Mouse (Mus musculus) hindbrain, postnatal 0 days (tissue): ENCODE data around the gene Tkt. TPM values are rescaled to one million over a fixed set of nuclear protein-coding genes. Genes with fewer than 3 reads are reported as not detected.

Source experiments
- ATAC-seq: fragments of 200-750 bp; cut with Nextera tagmentation; 2 replicates; pipeline ENCODE4 v1.8.0; 2017; ENCODE audit warnings: mild to moderate bottlenecking, moderate TSS enrichment, moderate library complexity
- DNase-seq: peaks from one replicate; pipeline ENCODE4 v3.0.0-alpha.2; 2015; ENCODE audit warnings: low spot score
- H3K27ac ChIP-seq: fragments of 300-500 bp; sonication (generic); 2 replicates; pipeline ENCODE4 v1.5.1; 2014; ENCODE audit warnings: mild to moderate bottlenecking
- H3K27me3 ChIP-seq: fragments of 300-500 bp; sonication (generic); 2 replicates; pipeline ENCODE4 v1.6.1; 2014; ENCODE audit warnings: low read length, mixed read lengths; ENCODE audit not compliant: insufficient read depth
- H3K36me3 ChIP-seq: fragments of 300-500 bp; sonication (generic); 2 replicates; pipeline ENCODE4 v1.6.1; 2014; ENCODE audit warnings: low read length, mixed read lengths; ENCODE audit not compliant: insufficient read depth
- H3K4me1 ChIP-seq: fragments of 300-500 bp; sonication (generic); 2 replicates; pipeline ENCODE4 v1.6.1; 2014; ENCODE audit warnings: antibody characterized with exemption, low read length, mixed read lengths; ENCODE audit not compliant: insufficient read depth
- H3K4me2 ChIP-seq: fragments of 300-500 bp; sonication (generic); 2 replicates; pipeline ENCODE4 v1.6.1; 2014; ENCODE audit warnings: low read depth, mild to moderate bottlenecking, low read length, moderate library complexity, mixed read lengths
- H3K4me3 ChIP-seq: fragments of 300-500 bp; sonication (generic); 2 replicates; pipeline ENCODE4 v1.5.1; 2014; ENCODE audit warnings: low read length
- H3K9ac ChIP-seq: fragments of 300-500 bp; sonication (generic); replicated peaks from 2 replicates; pipeline ENCODE4 v1.6.1; 2014; ENCODE audit warnings: mild to moderate bottlenecking, low read length, moderate library complexity, mixed read lengths
- H3K9me3 ChIP-seq: fragments of 300-500 bp; sonication (generic); 2 replicates; pipeline ENCODE4 v1.6.1; 2016; ENCODE audit warnings: low read length, mixed read lengths
- CTCF ChIP-seq: IDR thresholded peaks from 2 replicates; pipeline ENCODE4 v1.5.1; 2016; ENCODE audit warnings: antibody characterized with exemption, control low read depth, low read depth
- WGBS: fragments of 180-500 bp; shearing (Covaris S2); extraction: QIAGEN DNeasy Blood & Tissue Kit; methylation state at CpG from one replicate; pipeline ENCODE4 v1.1.7; 2014; 5-methylcytosine and 5-hydroxymethylcytosine counted together
- microRNA-seq, 2 experiments: library from miRNA; unstranded; fragments of <30 nt; microRNA quantifications; one replicate each; pipeline ENCODE4; 2016
- polyA plus RNA-seq: library from polyadenylated mRNA; unstranded; fragments of >200 nt; fragmentation: Nextera tagmentation; extraction: Ambion mirVana; gene quantifications from 2 replicates; pipeline ENCODE4 v1.2.1, GENCODE M21; 2015
- total RNA-seq: library from RNA; depleted of rRNA; stranded (reverse); fragments of >200 nt; gene quantifications from 2 replicates; pipeline ENCODE4 v1.2.3, GENCODE M21; 2014; rRNA removed

The Tkt gene
- total and polyA plus RNA-seq, 2 experiments from 2014 or later = 258 to 429 TPM

DNA sequence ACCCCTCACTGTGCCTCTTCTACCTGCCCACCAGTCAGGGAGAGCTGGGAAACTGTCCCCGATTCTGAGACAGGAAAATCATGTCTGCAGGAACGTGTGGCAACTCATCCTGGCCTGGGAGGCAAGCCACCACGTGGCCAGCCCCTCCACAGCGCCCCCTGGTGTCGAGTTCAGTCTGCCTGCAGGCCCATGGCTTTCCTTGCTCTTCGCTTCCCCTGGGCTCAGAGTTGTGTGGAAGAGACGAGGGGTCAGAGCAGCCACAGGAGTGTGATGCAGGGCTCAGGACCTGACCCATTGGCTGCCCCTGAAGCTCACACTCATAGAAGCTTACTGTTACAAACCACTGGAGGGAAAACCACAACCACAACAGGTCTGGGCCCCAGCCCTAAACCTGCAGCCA is 64.4 kb downstream of the Tkt start:
- Histone ChIP-seq H3K27me3 (no peaks in the 10 kb centered on the region), H3K4me3 (no peak overlapping the region), H3K4me1 (no peaks in the 10 kb centered on the region), H3K4me2 (no peak overlapping the region), H3K36me3 (no peaks in the 10 kb centered on the region), H3K9ac (no peak overlapping the region), H3K9me3 (no peaks in the 10 kb centered on the region), H3K27ac (no peak overlapping the region)
- DNase-seq (peak; percentile 70), ATAC-seq (peak; percentile 56; the same call in 1 of the 2 replicates)
- peak; percentile 94 for TF ChIP-seq CTCF
- WGBS = 16% methylated on average over 7 of the region's 7 CpGs

DNA sequence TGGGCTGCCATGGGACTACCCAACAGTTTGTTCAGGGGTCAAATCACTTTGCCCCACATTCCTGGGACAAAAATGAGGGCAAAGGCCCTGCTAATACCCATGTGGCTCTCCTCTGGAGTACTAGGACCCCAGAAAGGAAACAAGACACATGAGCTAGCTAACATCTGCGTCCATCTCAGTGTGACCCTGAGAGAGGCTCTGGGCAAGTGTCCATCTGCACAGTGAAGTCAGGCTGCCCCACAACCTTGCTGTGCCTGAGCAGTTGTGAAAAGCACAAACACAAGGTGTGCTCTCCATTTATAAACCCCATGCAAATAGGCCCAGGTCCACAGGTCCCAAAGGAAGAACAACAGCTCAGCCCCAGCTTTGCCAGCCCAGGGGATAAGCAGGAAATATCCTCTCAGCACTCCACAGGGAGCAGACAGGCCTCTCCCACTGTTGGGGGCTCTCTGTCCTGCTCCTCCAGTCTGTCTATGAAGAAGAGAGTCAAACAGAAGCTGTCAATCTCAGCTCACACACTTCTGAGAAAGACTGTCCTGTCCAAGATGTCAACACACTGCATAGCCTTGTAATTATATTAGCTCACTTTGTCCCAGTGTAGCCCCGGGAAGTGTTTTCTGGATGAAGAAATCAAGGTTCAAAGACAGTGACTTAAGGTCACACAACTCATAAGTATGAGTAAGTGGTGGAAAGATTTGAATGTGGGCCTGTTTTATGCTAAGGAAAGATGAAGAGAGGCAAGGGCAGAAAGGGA is 65.0 kb downstream of the Tkt start:
- H3K4me2 ChIP-seq = no peak overlapping the region
- H3K4me1 ChIP-seq = no peaks in the 10 kb centered on the region
- TF ChIP-seq CTCF = no peak
- no peaks in the 10 kb centered on the region for H3K27me3 ChIP-seq
- ATAC-seq (no peak), DNase-seq (no peak)
- no peak overlapping the region for H3K9ac ChIP-seq
- H3K27ac ChIP-seq = no peak overlapping the region
- no peaks in the 10 kb centered on the region for H3K36me3 ChIP-seq
- H3K4me3 ChIP-seq = no peak overlapping the region
- 82% methylated on average over 2 of the region's 2 CpGs for WGBS
- H3K9me3 ChIP-seq = no peaks in the 10 kb centered on the region

DNA sequence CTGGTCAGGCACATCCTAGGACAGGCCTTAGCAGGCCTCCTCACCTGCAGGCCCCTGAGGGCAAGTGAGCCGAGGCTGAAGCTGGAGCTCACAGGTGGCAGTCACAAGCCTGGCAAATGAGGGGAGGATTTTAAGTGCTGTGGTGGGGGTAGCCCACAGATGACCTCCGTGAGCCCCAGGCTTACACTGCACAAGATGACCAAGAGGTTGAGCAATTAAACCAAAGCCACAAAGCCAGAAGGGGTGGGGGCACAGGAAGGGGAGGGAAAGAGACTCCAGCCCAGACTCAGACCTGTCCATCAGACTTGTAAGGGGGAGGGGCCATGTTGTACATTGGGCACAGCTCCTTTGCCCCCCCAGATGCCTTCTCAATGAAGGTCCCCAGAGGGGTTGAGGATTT is 68.6 kb downstream of the Tkt start:
- H3K4me3 ChIP-seq = no peak overlapping the region
- 68% methylated on average over 2 of the region's 2 CpGs for WGBS

DNA sequence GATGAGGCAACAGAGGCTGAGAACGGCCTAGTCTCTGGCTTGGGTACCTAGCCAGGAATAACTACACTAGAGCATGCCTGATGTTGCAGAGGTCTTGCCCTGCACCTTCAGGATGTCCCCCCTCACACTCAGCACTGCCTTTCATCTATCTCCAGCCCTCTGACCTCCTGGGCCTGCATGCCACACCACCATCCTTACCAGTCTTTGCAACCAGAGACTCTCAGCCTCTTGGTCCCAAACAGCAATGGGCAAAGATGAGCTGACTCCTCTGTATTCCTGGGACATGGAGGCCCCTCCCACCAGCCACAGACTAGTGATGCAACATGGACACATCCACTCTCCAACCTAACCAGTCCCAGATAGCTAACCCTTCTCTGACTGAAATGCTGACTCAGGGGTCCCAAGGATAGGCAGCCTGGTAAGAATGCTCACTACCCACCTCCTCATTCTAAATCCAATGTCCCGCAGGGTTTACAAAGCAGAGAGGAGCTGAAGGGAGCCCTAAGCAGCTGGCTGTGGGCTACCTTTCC is 70.7 kb downstream of the Tkt start:
- TF ChIP-seq CTCF = no peak
- H3K27ac ChIP-seq = no peak overlapping the region
- DNase-seq = no peak
- no peaks in the 10 kb centered on the region for H3K27me3 ChIP-seq
- H3K9ac ChIP-seq = no peak overlapping the region
- 89% methylated on average over 2 of the region's 2 CpGs for WGBS
- H3K36me3 ChIP-seq = no peaks in the 10 kb centered on the region
- H3K4me3 ChIP-seq = no peak overlapping the region
- ATAC-seq = no peak
- H3K9me3 ChIP-seq = no peaks in the 10 kb centered on the region
- H3K4me2 ChIP-seq = no peak overlapping the region
- H3K4me1 ChIP-seq = no peaks in the 10 kb centered on the region

More for the DNA sequence above, 68.6 kb downstream of the Tkt start:
- no peaks in the 10 kb centered on the region for H3K27me3 ChIP-seq
- no peak for TF ChIP-seq CTCF
- H3K9ac ChIP-seq = no peak overlapping the region
- H3K36me3 ChIP-seq = no peaks in the 10 kb centered on the region
- DNase-seq (no peak), ATAC-seq (no peak)
- H3K27ac ChIP-seq = no peak overlapping the region
- H3K9me3 ChIP-seq = no peaks in the 10 kb centered on the region
- H3K4me2 ChIP-seq = no peak overlapping the region
- H3K4me1 ChIP-seq = no peaks in the 10 kb centered on the region

DNA sequence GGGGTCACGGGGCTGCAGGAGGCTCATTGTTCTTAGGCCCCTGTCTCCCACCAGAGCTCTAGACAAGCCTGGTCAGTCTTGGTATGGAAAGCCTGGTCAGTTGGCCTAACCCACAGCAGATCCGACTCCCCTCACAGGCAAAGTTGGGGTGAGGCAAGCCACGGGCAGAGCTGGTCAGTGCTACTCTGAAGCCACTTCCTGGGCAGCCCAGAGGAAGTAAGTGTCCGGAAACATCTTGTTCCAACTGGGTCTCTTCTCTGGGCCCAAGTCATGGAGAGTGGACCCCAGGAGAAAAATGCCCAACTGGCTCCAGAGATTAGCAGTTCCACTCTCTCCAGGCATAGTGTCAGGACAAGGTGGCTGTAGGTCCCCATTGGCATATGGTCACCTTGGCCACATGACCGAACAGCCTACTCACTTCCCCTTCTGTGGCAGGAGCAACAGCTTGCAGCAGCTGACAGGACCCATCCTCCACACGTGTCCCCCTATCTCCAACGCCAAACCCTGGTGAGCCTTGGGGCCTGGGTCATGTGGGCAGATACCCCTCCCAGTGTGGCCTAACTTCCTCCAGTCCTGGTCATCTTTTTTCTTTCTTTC is 71.9 kb downstream of the Tkt start:
- no peaks in the 10 kb centered on the region for H3K27me3 ChIP-seq
- no peak for TF ChIP-seq CTCF
- H3K4me3 ChIP-seq = no peak overlapping the region
- H3K4me1 ChIP-seq = no peaks in the 10 kb centered on the region
- no peak for ATAC-seq
- no peaks in the 10 kb centered on the region for H3K9me3 ChIP-seq
- WGBS = 83% methylated on average over 7 of the region's 7 CpGs
- no peaks in the 10 kb centered on the region for H3K36me3 ChIP-seq
- H3K4me2 ChIP-seq = no peak overlapping the region
- no peak overlapping the region for H3K9ac ChIP-seq
- H3K27ac ChIP-seq = no peak overlapping the region
- DNase-seq = no peak

DNA sequence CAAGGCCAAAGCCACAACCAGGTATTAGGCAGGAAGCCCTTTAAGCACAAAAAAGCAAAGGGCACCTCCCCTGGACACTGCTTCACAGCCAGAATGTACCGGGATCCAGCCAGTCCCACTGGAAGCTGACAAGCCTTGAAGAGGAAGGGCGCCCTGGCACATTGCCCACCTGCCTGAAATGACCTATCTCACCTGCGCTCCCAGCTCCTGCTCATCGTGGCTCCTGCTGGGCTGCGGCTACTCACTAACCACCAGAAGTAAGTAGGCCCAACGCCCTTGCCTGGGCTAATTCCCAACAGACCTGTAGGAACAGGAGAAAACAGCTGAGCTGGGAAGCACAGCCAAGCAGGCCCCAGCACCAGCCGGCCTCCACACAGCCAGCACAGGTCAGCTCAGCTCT is 74.0 kb downstream of the Tkt start:
- no peak for ATAC-seq
- peaks cover 4% of the 10 kb centered on the region; the same call in 1 of the 2 replicates for H3K4me1 ChIP-seq
- 79% methylated on average over 7 of the region's 7 CpGs for WGBS

DNA sequence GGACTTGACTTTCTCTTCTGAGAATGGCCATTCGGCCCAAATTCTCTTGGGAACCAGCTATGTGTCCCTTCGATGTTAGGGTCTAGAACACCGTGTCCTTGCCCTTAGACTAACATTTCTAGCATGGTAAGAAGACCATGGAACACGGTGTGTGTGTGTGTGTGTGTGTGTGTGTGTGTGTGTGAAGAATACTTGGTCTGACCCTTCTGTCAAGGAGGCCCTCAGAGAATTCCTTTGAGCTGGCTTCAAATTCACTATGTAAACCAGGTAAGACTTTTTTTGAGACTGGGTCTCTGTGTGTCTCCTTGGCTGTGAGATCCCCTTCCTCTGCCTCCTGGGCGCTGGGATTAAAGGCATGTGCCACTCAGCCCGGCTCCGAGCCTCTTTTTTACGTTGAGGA is 74.4 kb downstream of the Tkt start:
- DNase-seq (no peak), ATAC-seq (no peak)
- WGBS = 90% methylated on average over 8 of the region's 8 CpGs
- TF ChIP-seq CTCF = no peak
- Histone ChIP-seq H3K27ac (no peak overlapping the region), H3K27me3 (no peaks in the 10 kb centered on the region), H3K4me1 (peaks cover 4% of the 10 kb centered on the region; the same call in 1 of the 2 replicates), H3K4me3 (no peak overlapping the region), H3K4me2 (no peak overlapping the region), H3K36me3 (no peaks in the 10 kb centered on the region), H3K9me3 (no peaks in the 10 kb centered on the region), H3K9ac (no peak overlapping the region)

More for the DNA sequence above, 74.0 kb downstream of the Tkt start:
- TF ChIP-seq CTCF = no peak
- H3K36me3 ChIP-seq = no peaks in the 10 kb centered on the region
- no peak overlapping the region for H3K9ac ChIP-seq
- H3K27me3 ChIP-seq = no peaks in the 10 kb centered on the region
- H3K4me2 ChIP-seq = no peak overlapping the region
- no peak for DNase-seq
- no peak overlapping the region for H3K27ac ChIP-seq
- no peaks in the 10 kb centered on the region for H3K9me3 ChIP-seq
- H3K4me3 ChIP-seq = no peak overlapping the region

Small RNA genes lying within 50 kb of the gene (microRNA-seq; reads per million reads assigned to microRNA genes)
- gene Mir3076 = 5.1 to 6.4 reads per million in 2 experiments

Other genes with a start within 250 kb of the Tkt start
- gene Dcp1a, start 68.8 kb upstream of the Tkt start, total RNA-seq = 23.5 and 23.6 TPM in 2 replicates
- 9.9 and 10.9 TPM in 2 replicates for gene Dcp1a, start 68.8 kb upstream of the Tkt start, polyA plus RNA-seq
- gene Cacna1d, start 56.9 kb upstream of the Tkt start, total RNA-seq = 22.0 and 27.6 TPM in 2 replicates
- gene Cacna1d, start 56.9 kb upstream of the Tkt start, polyA plus RNA-seq = 6.1 and 6.9 TPM in 2 replicates
- 26.2 and 26.8 TPM in 2 replicates for gene Prkcd, start 77.9 kb downstream of the Tkt start, total RNA-seq
- 19.6 and 20.4 TPM in 2 replicates for gene Prkcd, start 77.9 kb downstream of the Tkt start, polyA plus RNA-seq
- 11.4 and 18.2 TPM in 2 replicates for gene Rft1, start 106.0 kb downstream of the Tkt start, total RNA-seq
- 10.0 and 10.1 TPM in 2 replicates for gene Rft1, start 106.0 kb downstream of the Tkt start, polyA plus RNA-seq
- gene Sfmbt1, start 166.5 kb downstream of the Tkt start, total RNA-seq = 5.8 and 9.7 TPM in 2 replicates
- 13.3 and 13.4 TPM in 2 replicates for gene Sfmbt1, start 166.5 kb downstream of the Tkt start, polyA plus RNA-seq